Mouse (Mus musculus) kidney, postnatal 10 days (tissue): ENCODE results near the gene Dgat2.

Experiments used
- DNase-seq: peaks from one replicate; pipeline ENCODE4 v3.0.0; 2021; ENCODE audit warnings: mixed read lengths

Gene Dgat2

DNA sequence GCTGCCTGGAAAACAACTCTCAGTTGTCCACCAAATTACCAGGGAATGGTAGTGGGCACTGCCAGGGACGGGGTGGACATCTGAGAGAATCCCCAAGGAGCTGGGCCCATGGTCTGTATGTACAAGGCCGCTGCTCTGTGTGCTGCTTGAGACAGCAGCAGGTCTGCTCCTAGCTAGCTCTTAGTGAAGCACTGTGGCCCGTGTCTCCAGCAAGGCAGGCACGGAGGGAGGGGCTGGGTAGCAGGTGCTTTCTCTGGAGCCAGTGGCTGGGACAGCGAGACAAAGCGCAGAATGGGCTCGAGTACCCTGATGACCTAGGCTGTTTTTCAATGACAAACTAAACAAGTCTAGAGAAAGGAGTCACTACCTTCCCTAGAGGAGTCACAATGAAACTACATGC is 21.5 kb downstream of the Dgat2 start:
- DNase-seq: no peak

GRCm38 (mm10) chr7:99159446-99159845 is 23.1 kb downstream of the Dgat2 start:
- no peak for DNase-seq

GRCm38 (mm10) chr7:99158904-99159303 is 23.6 kb downstream of the Dgat2 start:
- DNase-seq: no peak

- DNase-seq: no peak
Measured at GRCm38 (mm10) chr7:99158011-99158410, 24.5 kb downstream of the Dgat2 start.

- no peak for DNase-seq
Measured at GRCm38 (mm10) chr7:99156737-99157136, 25.8 kb downstream of the Dgat2 start.

DNA sequence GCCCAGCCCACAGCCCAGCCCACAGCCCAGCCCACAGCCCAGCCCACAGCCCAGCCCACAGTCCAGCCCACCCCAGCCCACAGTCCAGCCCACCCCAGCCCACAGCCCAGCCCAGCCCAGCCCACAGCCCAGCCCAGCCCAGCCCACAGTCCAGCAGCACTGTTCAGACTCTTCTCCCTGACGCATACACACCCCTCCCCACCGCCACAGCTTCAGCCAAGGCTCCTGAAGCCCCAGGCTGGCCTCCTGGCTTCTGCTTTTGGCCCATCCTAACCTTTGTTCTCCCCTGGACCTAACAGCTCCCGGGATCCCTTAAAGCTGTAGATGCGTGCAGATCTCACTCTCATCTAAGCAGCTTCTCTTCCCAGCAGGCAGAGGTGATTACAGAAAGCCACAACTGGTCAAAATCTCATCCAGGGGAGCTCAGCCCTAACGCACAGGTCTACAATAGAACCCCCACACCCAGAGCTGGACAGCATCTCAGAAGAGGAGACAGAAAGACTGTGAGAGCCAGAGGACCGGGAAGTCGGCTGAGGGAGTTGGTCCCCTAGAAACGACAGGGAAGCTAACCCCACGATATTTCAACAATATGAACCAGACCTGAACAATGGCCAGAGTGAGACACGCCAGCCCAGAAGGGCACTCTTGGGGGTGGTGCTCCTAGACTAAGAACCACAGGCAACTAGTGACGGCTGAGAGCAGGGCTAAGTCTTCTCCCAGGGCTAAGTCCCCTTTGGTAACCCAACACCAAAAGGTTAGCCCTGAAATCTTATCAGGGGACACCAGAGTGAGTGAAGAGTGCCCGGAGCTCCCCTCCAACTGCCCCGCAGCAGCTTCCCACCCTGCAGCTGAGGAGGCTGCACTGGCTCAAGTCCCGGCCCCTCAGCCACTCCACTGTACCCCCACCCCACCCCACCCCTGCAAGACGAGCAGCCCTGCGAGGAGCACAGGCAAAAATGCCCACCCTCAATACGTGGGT is 26.9 kb downstream of the Dgat2 start:
- peak; percentile 72 for DNase-seq

GRCm38 (mm10) chr7:99154648-99155151 is 27.8 kb downstream of the Dgat2 start:
- DNase-seq: peak; percentile 51

DNA sequence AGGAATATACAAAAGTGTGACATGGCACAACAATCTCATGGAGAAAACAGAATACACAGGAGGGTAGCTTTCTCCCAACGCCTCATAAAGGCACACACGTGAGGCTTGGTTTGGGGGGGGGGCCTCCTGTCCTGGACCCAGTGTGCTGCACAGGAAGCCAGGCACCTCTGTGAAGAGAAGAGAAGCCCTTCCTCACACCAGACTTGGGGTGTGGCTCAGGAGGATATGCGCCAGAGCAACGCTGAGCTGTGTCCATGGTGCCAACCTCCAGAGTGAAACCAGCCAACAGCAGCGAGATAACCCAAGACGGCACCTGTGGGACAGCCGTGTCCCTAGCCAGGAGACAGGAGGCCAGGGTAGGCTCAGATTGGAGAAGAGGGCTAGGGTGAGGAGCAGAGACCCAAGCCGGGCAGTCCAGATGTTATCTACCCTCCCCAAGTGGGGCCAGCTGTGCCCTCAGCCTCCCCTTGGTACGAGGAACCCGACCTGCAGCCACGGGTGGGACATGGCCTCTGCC is 28.8 kb downstream of the Dgat2 start:
- no peak for DNase-seq

- no peak for DNase-seq
Measured at GRCm38 (mm10) chr7:99152756-99153155, 29.8 kb downstream of the Dgat2 start.

- DNase-seq: peak; percentile 98
Measured at GRCm38 (mm10) chr7:99151342-99151741, 31.2 kb downstream of the Dgat2 start.

- no peak for DNase-seq
Measured at GRCm38 (mm10) chr7:99149017-99149416, 33.5 kb downstream of the Dgat2 start.

DNA sequence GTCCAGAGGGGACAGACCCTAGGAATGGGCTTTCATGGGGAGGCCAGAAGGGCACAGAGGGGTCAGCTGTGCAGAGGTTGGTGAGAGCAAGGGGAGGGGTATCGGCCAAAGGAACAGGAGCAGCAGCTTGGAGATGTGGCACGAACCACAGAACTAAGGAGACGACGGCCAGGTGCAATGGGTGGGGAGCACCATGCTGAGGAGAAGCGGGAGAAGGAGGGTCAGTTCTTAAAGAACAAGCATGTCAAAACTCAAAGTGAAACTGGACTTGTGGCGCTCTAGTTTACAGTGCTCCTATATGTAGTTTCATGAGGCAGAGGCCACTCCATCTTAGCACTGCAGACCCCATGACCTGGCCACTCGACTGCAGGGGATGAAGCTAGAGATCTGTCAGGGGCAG is 35.0 kb downstream of the Dgat2 start:
- DNase-seq: no peak

DNA sequence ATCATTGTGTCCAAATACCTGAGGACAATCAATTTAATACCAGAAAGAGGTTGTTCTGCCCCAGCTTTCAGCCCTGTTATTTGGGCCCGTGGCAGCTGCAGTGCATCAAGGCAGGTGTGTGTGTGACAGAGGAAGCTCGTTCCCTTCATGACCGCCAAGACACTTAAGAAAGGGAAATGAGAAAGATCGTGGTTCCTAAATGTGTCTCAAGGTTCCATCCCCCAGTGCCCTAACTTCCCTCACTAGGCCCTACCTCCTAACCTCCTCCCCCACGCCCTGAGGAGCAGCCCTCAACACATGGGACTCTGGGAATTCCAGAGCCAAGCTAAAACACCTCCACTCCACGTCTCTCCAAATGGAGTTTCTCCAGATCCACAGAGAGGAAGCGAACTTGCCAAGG is 35.6 kb downstream of the Dgat2 start:
- no peak for DNase-seq

DNA sequence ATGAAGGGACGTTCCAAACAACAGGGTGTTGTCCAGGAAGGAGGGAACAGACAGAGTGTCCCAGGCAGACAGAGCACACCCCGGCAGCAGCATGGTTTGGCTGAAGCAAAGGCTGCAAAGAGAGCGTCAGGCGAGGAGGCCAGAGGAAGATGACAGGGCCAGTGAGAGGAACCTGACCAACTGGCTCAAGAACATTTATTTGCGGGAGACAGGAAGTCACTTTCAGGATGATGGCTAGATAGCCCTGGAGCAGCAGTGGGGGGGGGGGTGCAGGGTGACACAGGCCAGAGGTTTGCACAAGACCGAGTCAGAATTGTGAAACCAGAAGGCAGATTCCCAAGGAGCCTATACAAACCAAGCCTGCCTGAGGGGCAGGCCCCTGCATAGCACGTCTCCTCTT is 36.5 kb downstream of the Dgat2 start:
- no peak for DNase-seq

DNA sequence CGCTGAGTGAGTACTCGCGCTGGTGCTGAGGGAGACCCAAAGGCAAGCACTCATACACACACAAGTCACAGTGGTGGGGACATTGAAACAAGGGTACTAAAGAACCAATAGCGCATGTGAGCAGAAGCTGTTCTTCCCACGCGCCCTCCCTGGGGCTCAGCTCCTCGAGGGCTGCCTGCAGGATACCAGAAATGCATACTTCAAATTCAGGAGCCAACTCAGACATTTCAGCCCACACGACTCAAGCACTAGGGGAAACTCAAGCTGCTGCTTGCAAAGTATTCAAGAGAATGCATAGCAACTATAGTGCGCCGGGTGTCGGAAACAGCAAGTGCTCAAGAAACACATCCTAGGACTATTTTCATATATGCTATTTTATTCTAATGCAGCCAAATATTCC is 37.9 kb downstream of the Dgat2 start:
- no peak for DNase-seq

GRCm38 (mm10) chr7:99143244-99143643 is 39.3 kb downstream of the Dgat2 start:
- no peak for DNase-seq

DNA sequence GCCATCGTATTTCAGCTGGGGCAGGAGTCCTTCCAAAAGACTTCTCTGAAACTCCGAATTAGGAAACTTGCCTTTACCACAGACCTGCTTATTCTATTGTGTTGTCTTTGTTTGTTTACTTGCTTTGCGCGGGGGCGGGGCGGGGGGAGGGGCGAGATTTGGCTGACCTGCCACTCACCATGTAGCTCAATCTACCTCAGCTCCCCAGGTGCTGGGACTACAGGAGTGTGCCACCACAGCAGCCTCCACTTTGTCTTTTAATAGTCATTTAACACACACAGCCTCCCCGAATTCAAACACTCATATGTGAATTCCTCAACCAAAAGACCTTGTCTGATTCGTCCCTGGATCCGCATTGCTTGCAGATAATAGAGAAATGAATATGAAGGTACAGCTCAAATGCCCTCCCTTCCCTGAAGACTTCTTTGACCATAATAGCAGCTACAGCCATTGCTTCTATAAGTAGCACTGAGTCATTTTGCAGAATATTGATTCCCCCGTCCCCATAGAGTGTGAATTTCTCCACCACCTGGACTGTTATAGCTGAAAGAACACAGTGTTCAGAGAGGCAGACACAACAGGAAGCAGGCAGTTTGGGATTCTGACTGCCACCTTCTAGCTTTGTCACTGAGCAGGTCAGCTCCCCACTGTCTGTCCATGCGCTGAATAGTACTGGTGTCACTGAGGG is 40.5 kb downstream of the Dgat2 start:
- no peak for DNase-seq

- DNase-seq: peak; percentile 99
Measured at GRCm38 (mm10) chr7:99140984-99141918, 41.3 kb downstream of the Dgat2 start, which contains the start of gene Uvrag. Gene Uvrag (minus strand): TSS chr7:99141141.

DNA sequence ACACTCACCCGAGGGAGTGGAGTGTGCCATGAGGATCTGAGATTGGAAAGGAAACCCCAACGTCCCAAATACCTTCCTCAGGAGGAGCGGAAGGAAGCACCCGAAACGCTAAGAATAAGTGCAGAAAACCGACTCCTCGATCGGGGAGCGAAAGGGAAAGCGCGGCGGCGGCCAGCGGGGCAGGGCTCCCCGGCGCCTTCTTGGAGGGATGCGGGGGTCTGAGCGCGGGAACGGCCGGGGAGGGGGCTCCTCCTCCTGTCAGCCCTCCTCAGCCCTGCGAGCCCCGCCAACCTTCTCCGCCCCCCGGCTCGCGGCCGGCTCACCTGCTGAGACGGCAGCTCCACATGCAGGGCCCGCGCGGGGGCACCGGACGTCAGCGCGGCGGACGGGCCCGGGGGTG is 42.0 kb downstream of the Dgat2 start:
- no peak for DNase-seq

- DNase-seq: peak; percentile 51
Measured at GRCm38 (mm10) chr7:99139841-99140491, 42.6 kb downstream of the Dgat2 start.

DNA sequence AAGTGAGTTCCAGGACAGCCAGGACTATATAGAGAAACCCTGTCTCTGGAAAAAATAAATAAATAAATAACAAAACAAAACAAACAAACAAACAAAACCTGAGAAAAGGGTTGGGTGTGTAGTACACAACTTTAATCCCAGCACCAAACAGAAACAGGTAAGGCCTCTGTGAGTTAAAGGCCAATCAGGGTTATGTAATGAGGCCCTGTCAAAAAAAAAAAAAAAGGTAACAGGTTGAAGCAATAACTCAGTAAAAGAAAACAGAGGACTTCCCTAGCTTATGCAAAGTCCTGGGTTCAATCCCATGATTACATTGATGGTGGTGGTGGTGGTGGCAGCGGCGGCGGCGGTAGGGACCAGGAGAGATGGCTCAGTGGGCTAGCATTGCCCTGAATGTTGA is 45.0 kb downstream of the Dgat2 start:
- DNase-seq: no peak

DNA sequence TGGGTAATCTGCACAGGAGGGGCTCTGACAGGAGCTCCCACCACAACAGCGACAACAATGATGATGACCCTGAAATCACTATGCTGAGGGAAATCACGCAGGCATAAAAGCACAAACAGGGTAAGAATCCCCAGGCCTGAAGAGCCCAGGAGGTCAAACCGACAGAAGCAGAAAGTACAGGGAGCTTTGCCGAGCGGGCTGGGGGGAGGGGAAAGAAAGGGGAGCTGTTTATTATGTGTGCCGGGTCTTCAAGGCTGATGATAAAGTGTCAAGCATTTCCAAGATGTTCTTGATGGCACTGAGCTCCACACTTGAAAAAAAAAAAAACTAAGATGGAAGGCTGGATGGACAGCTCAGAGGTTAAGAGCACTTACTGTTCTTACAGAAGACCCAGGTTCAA is 45.7 kb downstream of the Dgat2 start:
- no peak for DNase-seq
